Mouse (Mus musculus) C2C12 (cell line): ENCODE measurements at regions not wholly inside any gene's neighbourhood (a gene's known extent, or its start where the extent isn't known, plus 50 kb on each side); places are given as distances from the start of the nearest gene placed in this dataset.

ENCODE experiments used
- CTCF ChIP-seq: IDR thresholded peaks from one replicate; pipeline ENCODE4 v1.5.1; 2011; ENCODE audit not compliant: control insufficient read depth, insufficient read depth, insufficient read length
- FOSL1 ChIP-seq: IDR thresholded peaks from one replicate; pipeline ENCODE4 v1.8.0; 2011; ENCODE audit warnings: mild to moderate bottlenecking, low read length; ENCODE audit not compliant: poor library complexity, insufficient read depth, severe bottlenecking
- MAX ChIP-seq: IDR thresholded peaks from one replicate; pipeline ENCODE4 v1.6.1; 2011; ENCODE audit warnings: mild to moderate bottlenecking, control low read depth
- MYOG ChIP-seq: IDR thresholded peaks from one replicate; pipeline ENCODE4 v1.6.1; 2011; ENCODE audit not compliant: control insufficient read depth, insufficient read length; ENCODE audit errors: extremely low read depth
- USF1 ChIP-seq: IDR thresholded peaks from one replicate; pipeline ENCODE4 v1.6.1; 2011; ENCODE audit warnings: low read depth, mild to moderate bottlenecking, control low read depth, moderate library complexity

DNA sequence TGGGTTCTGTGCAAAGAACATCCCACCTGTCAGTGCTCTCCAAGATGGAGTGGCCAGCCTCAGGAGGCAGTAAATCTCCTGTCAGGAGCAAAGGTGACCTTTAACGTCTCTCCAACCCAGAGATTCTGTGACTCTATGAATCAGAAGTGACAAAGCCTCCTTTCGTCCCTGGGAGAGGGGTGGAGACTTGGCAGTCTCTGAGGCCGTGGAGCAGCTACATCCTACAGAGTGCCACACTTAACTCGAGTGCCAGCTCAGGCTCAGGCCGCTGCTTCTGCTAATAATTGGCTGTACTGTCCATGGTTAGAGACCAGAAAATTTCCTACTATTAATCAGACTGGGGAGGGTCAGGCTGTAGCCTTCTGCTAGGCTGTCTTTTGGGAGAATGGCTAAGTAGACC lies 290.0 kb upstream of the Gjb5 start:
- no peak for TF ChIP-seq CTCF
- no peak for TF ChIP-seq MYOG
- TF ChIP-seq USF1 = no peak
- no peak for TF ChIP-seq MAX
- no peak for TF ChIP-seq FOSL1
